Comparison of ENCODE assay signal across 27 mouse cellular contexts in the genomic region with DNA sequence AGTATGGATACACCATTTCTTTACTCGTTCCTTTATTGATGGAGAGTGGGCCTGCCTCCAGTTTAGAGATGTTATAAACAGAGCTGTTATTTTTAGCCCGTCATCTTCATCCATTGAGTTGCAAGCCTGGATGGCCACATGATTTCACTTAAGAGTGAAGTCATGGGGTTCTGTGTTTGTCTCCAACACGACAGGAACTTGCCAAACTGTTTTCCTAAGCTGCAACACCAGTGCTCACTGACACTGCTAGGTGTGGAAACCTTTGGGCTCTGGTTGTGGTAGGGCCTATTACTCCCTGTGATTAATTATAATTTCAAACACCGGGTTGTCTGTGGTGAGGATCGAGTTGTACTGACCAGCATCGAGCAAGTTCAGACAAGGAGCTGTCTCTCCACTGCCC. TPM values are rescaled to one million over a fixed set of nuclear protein-coding genes. Genes with fewer than 3 reads are reported as not detected.
A peak's percentile ranks its signal among the peaks of the same experiment; 100 is the strongest.
DNase-seq lines count a peak whose midpoint lies in the region; ATAC-seq and TF ChIP-seq lines count a peak whose summit lies in the region.
"Had no signal": no experiment of that assay in that cellular context is flagged by ENCODE, and none has a peak within 500 bp of the region (broad histone marks: within the 10 kb centered on the region; RNA-seq: fewer than 3 reads in every experiment).

No protein-coding gene starts in this region.

- H3K9me3 ChIP-seq in heart, embryonic 11.5 days (replicated peaks; ENCODE audit: control insufficient read depth, low read length): no peaks in the 10 kb centered on the region
- H3K9me3 ChIP-seq in limb, embryonic 14.5 days (ENCODE audit: control insufficient read depth, low read length): no peaks in the 10 kb centered on the region
- H3K9me3 ChIP-seq in limb, embryonic 10.5 days (replicated peaks): no peaks in the 10 kb centered on the region
- H3K9me3 ChIP-seq in heart, embryonic 10.5 days: no peaks in the 10 kb centered on the region
- no peaks in the 10 kb centered on the region for H3K9me3 ChIP-seq in heart, embryonic 16.5 days (replicated peaks; ENCODE audit: control insufficient read depth, low read length)
- H3K9me3 ChIP-seq: forebrain, embryonic 15.5 days; hindbrain, embryonic 10.5 days; hindbrain, embryonic 15.5 days; kidney, embryonic 15.5 days had no signal

- no peak overlapping the region for H3K4me3 ChIP-seq in heart, embryonic 11.5 days (ENCODE audit: low read depth, low read length)
- H3K4me3 ChIP-seq in limb, embryonic 14.5 days (replicated peaks; ENCODE audit: low read length): no peak overlapping the region
- no peak overlapping the region for H3K4me3 ChIP-seq in limb, embryonic 10.5 days
- H3K4me3 ChIP-seq in heart, embryonic 10.5 days: no peak overlapping the region
- no peak overlapping the region for H3K4me3 ChIP-seq in heart, embryonic 16.5 days (ENCODE audit: low read length)
- H3K4me3 ChIP-seq: forebrain, embryonic 15.5 days; gastrocnemius, adult 2 months; hindbrain, embryonic 10.5 days; hindbrain, embryonic 15.5 days; kidney, embryonic 15.5 days; layer of hippocampus, adult 2 months; left cerebral cortex, adult 2 months had no signal

- peak; percentile 92 for DNase-seq in heart, adult 11 months
- no peak for DNase-seq in limb, embryonic 14.5 days (ENCODE audit: low spot score)
- DNase-seq in limb, embryonic 10.5 days (ENCODE audit: low spot score): no peak
- DNase-seq in heart, embryonic 10.5 days (ENCODE audit: low spot score): no peak
- DNase-seq in gastrocnemius, postnatal 14 days: no peak
- DNase-seq: cerebellum, adult 11 months; cerebellum, adult 9-11 months; gastrocnemius, adult 2 months; kidney, adult 11 months; kidney, postnatal 25 days; liver; lung, adult 2 months; midbrain, embryonic 14.5 days; thymus, postnatal 4 days had no signal

- peaks cover 6% of the 10 kb centered on the region for H3K4me1 ChIP-seq in heart, embryonic 11.5 days (ENCODE audit: control insufficient read depth, insufficient read depth, low read length)
- peaks cover 18% of the 10 kb centered on the region for H3K4me1 ChIP-seq in limb, embryonic 14.5 days (ENCODE audit: control insufficient read depth, insufficient read depth, low read length)
- H3K4me1 ChIP-seq in limb, embryonic 10.5 days: peaks cover 35% of the 10 kb centered on the region
- H3K4me1 ChIP-seq in heart, embryonic 10.5 days: peaks cover 9% of the 10 kb centered on the region
- H3K4me1 ChIP-seq in heart, embryonic 16.5 days (ENCODE audit: control insufficient read depth, insufficient read depth, low read length): peaks cover 7% of the 10 kb centered on the region; the same call in 1 of the 2 replicates
- H3K4me1 ChIP-seq: forebrain, embryonic 15.5 days had no signal

- H3K27me3 ChIP-seq in heart, embryonic 11.5 days (ENCODE audit: control insufficient read depth, insufficient read depth, low read length): no peaks in the 10 kb centered on the region; the same call in 1 of the 2 replicates
- H3K27me3 ChIP-seq in limb, embryonic 14.5 days (ENCODE audit: control insufficient read depth, insufficient read depth, low read length): no peaks in the 10 kb centered on the region
- H3K27me3 ChIP-seq in limb, embryonic 10.5 days (ENCODE audit: low read depth, poor library complexity, severe bottlenecking): no peaks in the 10 kb centered on the region
- no peaks in the 10 kb centered on the region for H3K27me3 ChIP-seq in heart, embryonic 10.5 days (ENCODE audit: insufficient read depth, poor library complexity, severe bottlenecking)
- H3K27me3 ChIP-seq in heart, embryonic 16.5 days (ENCODE audit: control insufficient read depth, insufficient read depth, low read length): no peaks in the 10 kb centered on the region
- H3K27me3 ChIP-seq: forebrain, embryonic 15.5 days; hindbrain, embryonic 15.5 days; kidney, embryonic 15.5 days; Patski had no signal

- WGBS in heart, embryonic 11.5 days (ENCODE audit: insufficient replicate concordance): 52% methylated on average over 6 of the region's 6 CpGs
- 40% methylated on average over 6 of the region's 6 CpGs for WGBS in limb, embryonic 14.5 days
- 54% methylated on average over 6 of the region's 6 CpGs for WGBS in limb, embryonic 10.5 days
- 55% methylated on average over 6 of the region's 6 CpGs for WGBS in heart, embryonic 10.5 days
- 37% methylated on average over 6 of the region's 6 CpGs for WGBS in heart, embryonic 16.5 days

- H3K9ac ChIP-seq in heart, embryonic 11.5 days (ENCODE audit: low read depth, low read length): no peak overlapping the region
- H3K9ac ChIP-seq in limb, embryonic 14.5 days (ENCODE audit: low read depth, low read length, severe bottlenecking): no peak overlapping the region
- no peak overlapping the region for H3K9ac ChIP-seq in heart, embryonic 16.5 days (ENCODE audit: low read length)
- H3K9ac ChIP-seq: forebrain, embryonic 15.5 days; hindbrain, embryonic 15.5 days; kidney, embryonic 15.5 days; liver, embryonic 14.5 days had no signal

- no peak for ATAC-seq in heart, embryonic 11.5 days (replicated peaks; ENCODE audit: insufficient number of reproducible peaks, low FRiP score, low TSS enrichment)
- ATAC-seq in limb, embryonic 14.5 days (ENCODE audit: low FRiP score, low read depth): no peak
- ATAC-seq in heart, embryonic 16.5 days (replicated peaks; ENCODE audit: extremely low read depth, insufficient read depth, low FRiP score): peak; percentile 67; the same call in 1 of the 2 replicates
- ATAC-seq in activated CD4-positive, CD25-positive, alpha-beta regulatory T cell, adult 4 months: no peak
- ATAC-seq: forebrain, embryonic 15.5 days; inflammation-experienced regulatory T-cells, adult 6 months; Patski had no signal

- intact Hi-C loops in gastrocnemius, postnatal 14 days (cut with DNase I; ENCODE audit: low total_unique reads): no loop called here

- H3K4me2 ChIP-seq in heart, embryonic 11.5 days: no peak overlapping the region
- H3K4me2 ChIP-seq in limb, embryonic 14.5 days (replicated peaks; ENCODE audit: low read depth, low read length, severe bottlenecking): no peak overlapping the region
- H3K4me2 ChIP-seq in heart, embryonic 16.5 days (ENCODE audit: low read depth, low read length): no peak overlapping the region
- H3K4me2 ChIP-seq: forebrain, embryonic 15.5 days; hindbrain, embryonic 15.5 days; kidney, embryonic 15.5 days had no signal

- no peak overlapping the region for H3K27ac ChIP-seq in heart, embryonic 11.5 days (ENCODE audit: low read depth, low read length)
- H3K27ac ChIP-seq in limb, embryonic 14.5 days (replicated peaks; ENCODE audit: low read depth, low read length): 0 out of 2 replicates have a peak overlapping the region, but pooled peaks have one; percentile 43
- H3K27ac ChIP-seq in limb, embryonic 10.5 days: no peak overlapping the region; the same call in 1 of the 2 replicates
- H3K27ac ChIP-seq in heart, embryonic 10.5 days: peak overlapping the region; percentile 59; the same call in 1 of the 2 replicates
- H3K27ac ChIP-seq in heart, embryonic 16.5 days (ENCODE audit: low read length): peak overlapping the region; percentile 44; the same call in 1 of the 2 replicates
- H3K27ac ChIP-seq: forebrain, embryonic 15.5 days; gastrocnemius, adult 2 months; hindbrain, embryonic 10.5 days; hindbrain, embryonic 15.5 days; kidney, embryonic 15.5 days; layer of hippocampus, adult 2 months; left cerebral cortex, adult 2 months; liver, embryonic 14.5 days had no signal

- H3K36me3 ChIP-seq in heart, embryonic 11.5 days (ENCODE audit: control insufficient read depth, insufficient read depth, low read length): no peaks in the 10 kb centered on the region
- no peaks in the 10 kb centered on the region for H3K36me3 ChIP-seq in limb, embryonic 14.5 days (ENCODE audit: control insufficient read depth, insufficient read depth, low read length)
- no peaks in the 10 kb centered on the region for H3K36me3 ChIP-seq in limb, embryonic 10.5 days
- no peaks in the 10 kb centered on the region for H3K36me3 ChIP-seq in heart, embryonic 10.5 days
- no peaks in the 10 kb centered on the region for H3K36me3 ChIP-seq in heart, embryonic 16.5 days (ENCODE audit: control insufficient read depth, insufficient read depth)
- H3K36me3 ChIP-seq: forebrain, embryonic 15.5 days; hindbrain, embryonic 10.5 days; hindbrain, embryonic 15.5 days; kidney, embryonic 15.5 days had no signal

- no peak for TF ChIP-seq POLR2A in limb, embryonic 14.5 days (IDR thresholded peaks at IDR 0.05; ENCODE audit: borderline replicate concordance, extremely low read depth, insufficient read depth, insufficient read length)

RNA-seq across cellular contexts. Expression of gene Axin2, which starts 45.6 kb away (rescaled TPM):
- 2.9 and 3.0 TPM in 2 replicates for polyA plus RNA-seq in heart, embryonic 11.5 days (2014; fragmentation: Nextera tagmentation; extraction: Ambion mirVana)
- 50.9 and 58.2 TPM in 2 replicates for polyA plus RNA-seq in limb, embryonic 14.5 days (2012; rRNA removed)
- polyA plus RNA-seq in limb, embryonic 14.5 days (2014; fragmentation: Nextera tagmentation; extraction: Ambion mirVana): 22.6 and 22.7 TPM in 2 replicates
- polyA plus RNA-seq in limb, embryonic 10.5 days (2016; fragmentation: Nextera tagmentation; extraction: Ambion mirVana): 13.1 and 13.4 TPM in 2 replicates
- polyA plus RNA-seq in heart, embryonic 10.5 days (2016; fragmentation: Nextera tagmentation; extraction: Ambion mirVana): 2.2 and 5.1 TPM in 2 replicates
- polyA plus RNA-seq in heart, embryonic 16.5 days (2015; fragmentation: Nextera tagmentation; extraction: Ambion mirVana): 1.6 TPM in 2 replicates
- polyA plus RNA-seq in activated CD4-positive, CD25-positive, alpha-beta regulatory T cell, adult 4 months (2017; shearing (Covaris generic)): 10 to 100 TPM in 1 of 2 experiments, 1 to 10 TPM in 1; 7.7 to 12.7 TPM
- 1 to 10 TPM; 8.3 to 8.5 TPM for total RNA-seq in gastrocnemius, postnatal 14 days (2021)
- total RNA-seq: MEL had no signal

Comparison
In these comparisons a context has a peak if more than half of its experiments do, and no peak if none do; other contexts are left out.
1. H3K27ac ChIP-seq: peak in limb, embryonic 14.5 days (single experiment), heart, embryonic 10.5 days (single experiment) and heart, embryonic 16.5 days (single experiment); none in heart, embryonic 11.5 days (single experiment) and limb, embryonic 10.5 days (single experiment).